Mouse (Mus musculus): ENCODE results near the gene Adam23. TPM values are rescaled to one million over a fixed set of nuclear protein-coding genes. Genes with fewer than 3 reads are reported as not detected.
A peak's percentile ranks its signal among the peaks of the same experiment; 100 is the strongest.

Gene Adam23
- polyA plus RNA-seq, 1 experiment from 2014 or later: 26.0 TPM

DNA sequence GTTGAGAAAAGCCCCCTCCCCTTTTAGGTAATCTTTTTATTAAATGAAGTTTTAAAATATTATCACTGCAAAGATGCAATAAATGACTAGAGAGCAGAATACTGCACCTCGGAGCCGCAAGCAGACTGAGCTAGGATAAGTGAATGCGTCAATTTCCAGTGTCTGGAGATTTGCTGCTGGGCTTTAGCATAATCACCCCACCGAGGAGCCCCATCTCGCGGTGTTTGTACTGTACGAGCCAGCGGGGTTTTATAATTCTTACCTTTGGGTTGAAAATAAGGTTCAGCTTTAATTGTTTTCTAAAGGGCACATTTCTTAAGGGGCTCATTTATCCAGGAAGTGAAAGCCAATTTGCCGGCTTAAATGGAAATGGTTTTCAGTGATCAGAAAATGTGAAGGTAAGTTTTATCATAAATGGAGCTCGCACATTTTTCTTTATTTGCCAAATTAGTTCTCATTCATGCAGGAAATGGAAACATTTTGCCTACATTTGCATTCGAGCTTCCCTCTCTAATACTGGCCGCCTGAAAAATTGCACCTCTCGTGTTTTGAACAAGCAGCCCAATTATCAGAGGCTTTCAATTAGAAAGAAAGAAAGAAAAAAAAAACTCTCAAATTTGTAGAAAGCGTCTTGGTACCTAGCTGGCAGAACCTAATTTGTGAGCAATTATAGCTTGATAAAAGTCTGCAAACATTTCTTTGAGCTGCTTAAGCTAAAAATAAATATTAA is 94.4 kb downstream of the Adam23 start:
- 0 out of 2 replicates have a peak overlapping the region, but pooled peaks have one; percentile 3 for H3K4me2 ChIP-seq (ENCODE audit: low read depth, low read length)
- no peak overlapping the region for H3K4me3 ChIP-seq (ENCODE audit: low read depth, low read length)
- no peaks in the 10 kb centered on the region for H3K4me1 ChIP-seq (ENCODE audit: control insufficient read depth, insufficient read depth, low read length)
- no peak overlapping the region for H3K9ac ChIP-seq (replicated peaks; ENCODE audit: low read depth, low read length)
- 39% methylated on average over 14 of the region's 14 CpGs for WGBS
- peak; percentile 80 for ATAC-seq (ENCODE audit: low read depth)
- H3K27me3 ChIP-seq (ENCODE audit: control insufficient read depth, insufficient read depth, low read length): no peaks in the 10 kb centered on the region
- no peaks in the 10 kb centered on the region for H3K9me3 ChIP-seq (ENCODE audit: control insufficient read depth, low read length)
- H3K36me3 ChIP-seq (ENCODE audit: control insufficient read depth, insufficient read depth, low read length): no peaks in the 10 kb centered on the region
- H3K27ac ChIP-seq (ENCODE audit: low read depth, low read length): no peak overlapping the region

DNA sequence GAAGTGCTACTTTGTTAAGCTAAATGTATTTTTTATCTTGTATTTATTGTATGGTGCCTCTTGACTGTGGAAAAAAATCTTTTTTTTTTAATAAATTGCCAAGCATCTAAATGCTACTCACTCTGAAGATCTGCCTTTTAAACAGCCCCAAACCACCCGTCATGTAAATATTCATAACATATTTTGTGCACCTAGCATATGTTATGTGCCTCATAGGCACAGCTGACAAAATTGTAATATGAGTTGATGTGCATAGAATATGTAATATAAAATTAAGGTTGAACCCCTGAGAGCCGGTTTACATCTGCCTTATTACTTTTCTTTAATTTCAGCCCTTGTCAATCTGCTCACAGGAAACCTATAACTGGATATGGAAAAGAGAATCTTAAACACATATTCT is 98.4 kb downstream of the Adam23 start:
- Histone ChIP-seq H3K4me2 (ENCODE audit: low read depth, low read length) (no peak overlapping the region), H3K36me3 (ENCODE audit: control insufficient read depth, insufficient read depth, low read length) (no peaks in the 10 kb centered on the region), H3K27ac (ENCODE audit: low read depth, low read length) (no peak overlapping the region), H3K9me3 (ENCODE audit: control insufficient read depth, low read length) (no peaks in the 10 kb centered on the region), H3K27me3 (ENCODE audit: control insufficient read depth, insufficient read depth, low read length) (no peaks in the 10 kb centered on the region), H3K4me3 (ENCODE audit: low read depth, low read length) (no peak overlapping the region), H3K4me1 (ENCODE audit: control insufficient read depth, insufficient read depth, low read length) (no peaks in the 10 kb centered on the region), H3K9ac (replicated peaks; ENCODE audit: low read depth, low read length) (no peak overlapping the region)
- 0 out of 2 replicates have a peak, but pooled peaks have one; percentile 24 for ATAC-seq (ENCODE audit: low read depth)
- 61% methylated on average over 2 of the region's 2 CpGs for WGBS

DNA sequence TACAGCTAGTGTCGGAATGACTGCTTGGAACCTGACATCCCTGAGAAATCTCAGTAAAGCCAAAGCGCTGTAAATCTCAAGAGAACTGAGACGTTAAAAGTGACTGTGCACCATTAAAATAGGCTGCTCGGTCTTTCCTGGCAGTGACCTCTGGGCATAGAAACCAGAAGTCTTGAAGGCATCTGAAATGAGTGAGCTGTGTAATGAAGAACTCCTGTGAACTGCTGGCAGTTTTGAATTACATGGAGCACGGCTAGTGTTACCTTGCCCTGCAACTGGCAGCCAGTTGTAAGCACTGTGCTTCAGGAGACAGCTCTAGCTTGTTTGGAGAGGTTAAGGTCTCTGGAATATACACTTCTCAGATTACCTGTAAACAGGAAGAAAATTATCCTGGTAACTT is 107.3 kb downstream of the Adam23 start:
- H3K27ac ChIP-seq (ENCODE audit: low read depth, low read length): no peak overlapping the region

DNA sequence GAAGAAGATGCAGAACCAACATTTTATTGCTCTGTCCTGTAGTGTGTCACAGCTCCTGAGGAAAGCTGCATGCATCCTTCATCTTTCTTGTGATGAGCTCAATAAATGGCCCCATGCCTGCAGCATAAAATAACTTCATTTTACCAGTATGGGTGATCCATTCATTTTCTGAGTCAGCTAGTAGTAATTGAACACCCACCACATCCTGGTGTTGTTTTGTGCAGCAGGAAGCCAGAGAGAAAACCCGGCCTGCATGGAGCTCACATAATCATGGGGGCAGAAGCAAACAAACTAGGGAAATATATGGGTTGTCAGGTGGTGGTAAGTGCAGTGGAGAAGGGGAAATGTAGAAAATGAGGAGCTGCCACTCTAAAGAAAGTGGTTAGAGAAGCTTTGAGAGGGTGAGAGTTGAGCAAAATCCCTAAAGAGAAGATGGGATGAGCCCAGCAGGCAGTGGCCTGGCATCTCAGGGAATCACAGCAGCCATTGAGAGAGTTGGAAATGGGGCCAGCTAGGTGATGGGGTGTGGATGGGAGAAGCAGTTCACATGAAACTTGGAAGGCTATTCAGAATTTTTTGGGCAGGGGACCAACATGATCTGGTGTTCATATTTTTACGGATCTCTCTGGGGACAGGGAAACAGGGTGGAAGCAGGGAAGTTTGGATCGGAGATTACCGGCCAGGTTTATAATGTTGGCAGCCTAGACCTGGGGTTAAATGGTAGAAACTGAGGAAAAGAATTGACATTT is 116.3 kb downstream of the Adam23 start:
- Histone ChIP-seq H3K36me3 (ENCODE audit: control insufficient read depth, insufficient read depth, low read length) (no peaks in the 10 kb centered on the region), H3K27me3 (ENCODE audit: control insufficient read depth, insufficient read depth, low read length) (no peaks in the 10 kb centered on the region), H3K4me1 (ENCODE audit: control insufficient read depth, insufficient read depth, low read length) (no peaks in the 10 kb centered on the region), H3K4me3 (ENCODE audit: low read depth, low read length) (no peak overlapping the region), H3K27ac (ENCODE audit: low read depth, low read length) (no peak overlapping the region), H3K9ac (replicated peaks; ENCODE audit: low read depth, low read length) (no peak overlapping the region), H3K4me2 (ENCODE audit: low read depth, low read length) (no peak overlapping the region), H3K9me3 (ENCODE audit: control insufficient read depth, low read length) (no peaks in the 10 kb centered on the region)
- 83% methylated on average over 4 of the region's 4 CpGs for WGBS
- ATAC-seq (ENCODE audit: low read depth): no peak

More for the DNA sequence above, 107.3 kb downstream of the Adam23 start:
- WGBS: 54% methylated on average over 5 of the region's 5 CpGs
- no peak overlapping the region for H3K9ac ChIP-seq (replicated peaks; ENCODE audit: low read depth, low read length)
- H3K4me2 ChIP-seq (ENCODE audit: low read depth, low read length): no peak overlapping the region
- no peak overlapping the region for H3K4me3 ChIP-seq (ENCODE audit: low read depth, low read length)
- H3K27me3 ChIP-seq (ENCODE audit: control insufficient read depth, insufficient read depth, low read length): no peaks in the 10 kb centered on the region
- H3K4me1 ChIP-seq (ENCODE audit: control insufficient read depth, insufficient read depth, low read length): no peaks in the 10 kb centered on the region
- H3K9me3 ChIP-seq (ENCODE audit: control insufficient read depth, low read length): no peaks in the 10 kb centered on the region
- H3K36me3 ChIP-seq (ENCODE audit: control insufficient read depth, insufficient read depth, low read length): no peaks in the 10 kb centered on the region
- ATAC-seq (ENCODE audit: low read depth): no peak

DNA sequence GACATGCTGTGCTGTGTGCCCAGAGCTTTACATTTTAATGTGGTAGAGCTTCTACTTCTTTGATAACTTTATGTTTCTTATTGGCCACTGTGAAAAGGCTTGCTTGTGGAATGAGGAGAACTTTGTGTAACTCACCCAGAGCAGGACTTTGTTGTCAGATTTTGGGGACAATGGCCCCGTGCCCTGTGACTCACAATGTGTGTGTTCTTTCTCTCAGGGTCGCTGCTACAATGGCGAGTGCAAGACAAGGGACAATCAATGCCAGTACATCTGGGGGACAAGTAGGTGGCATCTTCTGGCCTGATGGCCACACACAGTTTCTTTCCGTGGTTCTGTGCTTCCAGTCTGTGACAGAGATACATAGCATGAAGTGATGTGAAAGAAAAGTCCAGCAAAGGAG is 118.2 kb downstream of the Adam23 start:
- Histone ChIP-seq H3K27me3 (ENCODE audit: control insufficient read depth, insufficient read depth, low read length) (no peaks in the 10 kb centered on the region), H3K4me2 (ENCODE audit: low read depth, low read length) (no peak overlapping the region), H3K36me3 (ENCODE audit: control insufficient read depth, insufficient read depth, low read length) (no peaks in the 10 kb centered on the region), H3K9me3 (ENCODE audit: control insufficient read depth, low read length) (no peaks in the 10 kb centered on the region), H3K27ac (ENCODE audit: low read depth, low read length) (no peak overlapping the region), H3K9ac (replicated peaks; ENCODE audit: low read depth, low read length) (no peak overlapping the region), H3K4me3 (ENCODE audit: low read depth, low read length) (no peak overlapping the region), H3K4me1 (ENCODE audit: control insufficient read depth, insufficient read depth, low read length) (no peaks in the 10 kb centered on the region)
- 30% methylated on average over 4 of the region's 4 CpGs for WGBS
- no peak for ATAC-seq (ENCODE audit: low read depth)

DNA sequence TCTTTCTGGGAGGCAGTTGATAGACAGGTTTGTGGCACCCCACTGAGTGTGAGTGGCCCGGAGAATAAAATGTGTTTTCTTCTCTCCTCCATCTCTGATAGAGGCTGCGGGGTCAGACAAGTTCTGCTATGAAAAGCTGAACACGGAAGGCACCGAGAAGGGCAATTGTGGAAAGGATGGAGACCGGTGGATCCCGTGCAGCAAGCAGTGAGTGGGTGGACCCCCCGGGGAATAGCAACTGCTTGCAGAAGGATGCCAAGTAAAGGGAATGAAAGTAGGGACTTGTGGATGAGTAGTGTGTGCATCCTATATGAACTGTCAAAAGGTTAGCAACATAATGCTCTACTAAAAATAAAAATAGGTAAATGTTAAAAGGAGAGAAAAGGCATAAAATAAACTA is 120.8 kb downstream of the Adam23 start:
- 45% methylated on average over 7 of the region's 7 CpGs for WGBS
- Histone ChIP-seq H3K36me3 (ENCODE audit: control insufficient read depth, insufficient read depth, low read length) (no peaks in the 10 kb centered on the region), H3K4me1 (ENCODE audit: control insufficient read depth, insufficient read depth, low read length) (no peaks in the 10 kb centered on the region), H3K9me3 (ENCODE audit: control insufficient read depth, low read length) (no peaks in the 10 kb centered on the region), H3K9ac (replicated peaks; ENCODE audit: low read depth, low read length) (no peak overlapping the region), H3K27ac (ENCODE audit: low read depth, low read length) (no peak overlapping the region), H3K27me3 (ENCODE audit: control insufficient read depth, insufficient read depth, low read length) (no peaks in the 10 kb centered on the region), H3K4me2 (ENCODE audit: low read depth, low read length) (no peak overlapping the region), H3K4me3 (ENCODE audit: low read depth, low read length) (no peak overlapping the region)
- no peak for ATAC-seq (ENCODE audit: low read depth)

DNA sequence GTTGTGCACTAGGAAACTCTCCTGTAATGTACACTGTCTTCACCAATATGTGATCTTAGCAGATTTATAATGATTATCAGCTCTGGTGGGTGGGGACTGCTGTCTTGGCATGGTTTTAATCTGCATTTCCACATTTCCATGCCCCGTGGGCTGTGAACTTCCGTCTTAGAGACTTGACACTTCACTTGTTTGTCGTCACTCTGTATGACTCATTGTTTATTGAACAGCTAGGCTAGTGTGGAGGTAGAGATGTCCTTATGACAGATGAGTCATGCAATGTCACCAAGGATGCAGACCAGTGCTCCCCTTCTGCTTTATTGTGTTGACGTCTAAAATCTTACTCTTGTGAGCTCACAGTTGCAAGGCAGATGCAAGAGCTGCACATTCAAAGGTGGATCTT is 121.3 kb downstream of the Adam23 start:
- Histone ChIP-seq H3K27ac (ENCODE audit: low read depth, low read length) (no peak overlapping the region), H3K9ac (replicated peaks; ENCODE audit: low read depth, low read length) (no peak overlapping the region), H3K27me3 (ENCODE audit: control insufficient read depth, insufficient read depth, low read length) (no peaks in the 10 kb centered on the region), H3K4me1 (ENCODE audit: control insufficient read depth, insufficient read depth, low read length) (no peaks in the 10 kb centered on the region), H3K4me3 (ENCODE audit: low read depth, low read length) (no peak overlapping the region), H3K4me2 (ENCODE audit: low read depth, low read length) (no peak overlapping the region), H3K9me3 (ENCODE audit: control insufficient read depth, low read length) (no peaks in the 10 kb centered on the region), H3K36me3 (ENCODE audit: control insufficient read depth, insufficient read depth, low read length) (no peaks in the 10 kb centered on the region)
- no peak for ATAC-seq (ENCODE audit: low read depth)
- WGBS: 78% methylated on average over 4 of the region's 4 CpGs

DNA sequence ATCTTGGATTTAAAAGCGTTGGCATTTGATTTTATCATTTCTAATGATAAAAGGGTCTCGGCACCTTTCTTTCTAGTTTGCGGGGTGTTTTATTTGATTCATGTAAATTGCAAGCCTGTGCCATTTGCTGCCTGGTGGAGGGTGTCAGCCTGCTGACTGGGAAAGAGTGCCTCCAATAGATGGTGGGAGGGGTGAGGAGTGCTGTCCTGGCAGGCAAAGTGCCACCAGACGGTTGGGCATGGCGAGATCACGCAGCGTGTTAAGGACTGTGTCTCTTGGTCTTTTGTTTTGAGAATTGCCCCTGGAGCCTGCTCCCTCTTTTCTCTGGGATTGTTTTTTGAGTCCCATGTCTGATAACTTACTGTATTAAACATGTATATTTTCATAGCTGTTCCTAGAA is 126.5 kb downstream of the Adam23 start:
- no peak for ATAC-seq (ENCODE audit: low read depth)
- Histone ChIP-seq H3K27ac (ENCODE audit: low read depth, low read length) (no peak overlapping the region), H3K4me1 (ENCODE audit: control insufficient read depth, insufficient read depth, low read length) (peaks cover 12% of the 10 kb centered on the region), H3K9me3 (ENCODE audit: control insufficient read depth, low read length) (no peaks in the 10 kb centered on the region), H3K36me3 (ENCODE audit: control insufficient read depth, insufficient read depth, low read length) (no peaks in the 10 kb centered on the region), H3K27me3 (ENCODE audit: control insufficient read depth, insufficient read depth, low read length) (no peaks in the 10 kb centered on the region), H3K4me3 (ENCODE audit: low read depth, low read length) (no peak overlapping the region), H3K4me2 (ENCODE audit: low read depth, low read length) (no peak overlapping the region), H3K9ac (replicated peaks; ENCODE audit: low read depth, low read length) (no peak overlapping the region)
- WGBS: 38% methylated on average over 7 of the region's 7 CpGs

DNA sequence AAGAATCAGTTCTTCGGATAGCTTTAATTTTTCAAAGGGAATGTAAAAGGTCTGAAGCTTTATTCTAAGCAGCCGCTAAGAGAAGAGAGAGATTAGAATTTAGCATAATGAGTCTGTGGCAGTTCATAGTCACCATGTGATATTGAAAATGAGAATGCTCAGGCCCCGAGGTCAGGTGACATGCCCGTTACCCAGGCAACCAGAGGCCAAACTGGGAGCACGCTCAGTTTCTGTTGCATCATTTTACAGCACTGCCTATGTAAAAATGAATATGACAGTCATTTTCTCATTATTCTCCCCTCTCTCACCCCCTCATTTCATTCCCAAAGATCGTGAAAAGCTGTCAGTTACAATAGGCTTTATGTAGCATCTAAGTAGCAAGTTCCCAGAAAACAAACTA is 127.7 kb downstream of the Adam23 start:
- peaks cover 12% of the 10 kb centered on the region for H3K4me1 ChIP-seq (ENCODE audit: control insufficient read depth, insufficient read depth, low read length)
- no peak overlapping the region for H3K4me2 ChIP-seq (ENCODE audit: low read depth, low read length)
- no peaks in the 10 kb centered on the region for H3K36me3 ChIP-seq (ENCODE audit: control insufficient read depth, insufficient read depth, low read length)
- 23% methylated on average over 6 of the region's 6 CpGs for WGBS
- ATAC-seq (ENCODE audit: low read depth): peak; percentile 62; the same call in 1 of the 2 replicates
- no peak overlapping the region for H3K9ac ChIP-seq (replicated peaks; ENCODE audit: low read depth, low read length)
- no peaks in the 10 kb centered on the region for H3K27me3 ChIP-seq (ENCODE audit: control insufficient read depth, insufficient read depth, low read length)
- H3K27ac ChIP-seq (ENCODE audit: low read depth, low read length): no peak overlapping the region
- H3K4me3 ChIP-seq (ENCODE audit: low read depth, low read length): no peak overlapping the region
- no peaks in the 10 kb centered on the region for H3K9me3 ChIP-seq (ENCODE audit: control insufficient read depth, low read length)
